Mouse (Mus musculus) liver, adult (tissue): ENCODE measurements around the gene Gm11634.

ENCODE experiments used
- GATA4 ChIP-seq: IDR thresholded peaks from 2 replicates; pipeline ENCODE4 v1.6.1; 2014; ENCODE audit warnings: mild to moderate bottlenecking, low read length; ENCODE audit not compliant: insufficient replicate concordance

Gene Gm11634

GRCm38 (mm10) chr11:101556541-101556940 lies 42.5 kb downstream of the Gm11634 start:
- TF ChIP-seq GATA4 = 0 out of 2 replicates have a peak, but pooled peaks have one; percentile 60

- no peak for TF ChIP-seq GATA4
Observed at GRCm38 (mm10) chr11:101553354-101553930, 45.6 kb downstream of the Gm11634 start.

GRCm38 (mm10) chr11:101552476-101553300 lies 46.4 kb downstream of the Gm11634 start:
- peak; percentile 17; the same call in 1 of the 2 replicates for TF ChIP-seq GATA4

- TF ChIP-seq GATA4 = peak; percentile 22; the same call in 1 of the 2 replicates
Observed at GRCm38 (mm10) chr11:101551751-101552475, 47.1 kb downstream of the Gm11634 start, which contains the start of the genes Brca1 and Nbr1. Gene Brca1 (minus strand): TSS chr11:101551955. Gene Nbr1 (plus strand): TSS chr11:101552149.

DNA sequence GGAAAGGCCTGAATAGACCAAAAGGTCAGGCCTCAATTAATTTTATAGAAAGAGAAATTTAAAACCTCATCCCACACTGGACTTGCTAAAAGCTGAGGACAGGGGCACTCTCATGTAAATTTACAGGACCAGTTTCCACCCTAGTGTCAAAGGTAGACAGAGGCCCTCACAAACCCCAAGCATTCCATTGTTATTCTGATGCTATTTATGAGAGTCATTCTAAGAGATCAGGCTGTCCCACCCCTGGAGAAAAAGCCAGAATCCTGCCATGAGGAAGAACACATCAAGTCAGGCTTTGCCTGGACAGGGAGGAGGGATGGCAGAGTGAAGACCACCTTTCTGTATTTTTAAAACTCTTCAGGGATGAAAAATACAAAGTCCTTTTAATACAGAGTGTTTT lies 50.5 kb downstream of the Gm11634 start:
- TF ChIP-seq GATA4 = no peak

GRCm38 (mm10) chr11:101544132-101544531 lies 54.9 kb downstream of the Gm11634 start:
- TF ChIP-seq GATA4 = no peak
